Mouse (Mus musculus) MEL (cell line): Measurements from ENCODE around the gene Gm21973. TPM values are rescaled to one million over a fixed set of nuclear protein-coding genes. Genes with fewer than 3 reads are reported as not detected.

ENCODE experiments used
- DNase-seq: peaks from one replicate; pipeline ENCODE4 v3.0.0; 2011; ENCODE audit warnings: low read depth, low spot score
- H3K27ac ChIP-seq: 2 replicates; pipeline ENCODE4 v1.5.1; 2012; ENCODE audit warnings: low read depth, mild to moderate bottlenecking, control low read depth, low read length, moderate library complexity; ENCODE audit not compliant: control insufficient read depth
- H3K27me3 ChIP-seq, 2 experiments: fragments of 150-350 bp in 1 of 2; sonication (generic) in 1 of 2; 2 replicates each; pipeline ENCODE4 v1.6.1; 2012; ENCODE audit warnings: low read length in 2 of 2, mild to moderate bottlenecking in 2 of 2, improper control_type of control experiment in 1 of 2, moderate library complexity in 1 of 2; ENCODE audit not compliant: insufficient read depth in 2 of 2, control insufficient read depth in 1 of 2
- H3K36me3 ChIP-seq, 2 experiments: 2 replicates each; pipeline ENCODE4 v1.6.1; 2012 to 2014; ENCODE audit warnings: low read length in 2 of 2, improper control_type of control experiment in 1 of 2, inconsistent platforms in 1 of 2, mild to moderate bottlenecking in 1 of 2; ENCODE audit not compliant: insufficient read depth in 2 of 2, control insufficient read depth in 1 of 2
- H3K4me1 ChIP-seq, 2 experiments: fragments of 150-350 bp in 1 of 2; sonication (generic) in 1 of 2; 2 replicates each; pipeline ENCODE4 v1.6.1; 2012; ENCODE audit warnings: low read length in 2 of 2, improper control_type of control experiment in 1 of 2, mild to moderate bottlenecking in 1 of 2; ENCODE audit not compliant: insufficient read depth in 2 of 2, control insufficient read depth in 1 of 2
- H3K4me3 ChIP-seq, 2 experiments: fragments of 150-350 bp in 1 of 2; sonication (generic) in 1 of 2; 2 replicates each; pipeline ENCODE4 v1.5.1; 2012; ENCODE audit warnings: low read depth in 2 of 2, low read length in 2 of 2, mild to moderate bottlenecking in 2 of 2, moderate library complexity in 2 of 2, control low read depth in 1 of 2, improper control_type of control experiment in 1 of 2; ENCODE audit not compliant: control insufficient read depth in 1 of 2, insufficient read depth in 1 of 2
- H3K79me2 ChIP-seq: 2 replicates; pipeline ENCODE4 v1.6.1; 2012; ENCODE audit warnings: mild to moderate bottlenecking, low read length, moderate library complexity; ENCODE audit not compliant: control insufficient read depth, poor library complexity, insufficient read depth
- H3K9ac ChIP-seq: 2 replicates; pipeline ENCODE4 v1.6.1; 2012; ENCODE audit warnings: low read depth, mild to moderate bottlenecking, control low read depth, low read length, moderate library complexity; ENCODE audit not compliant: control insufficient read depth, poor library complexity, severe bottlenecking
- H3K9me3 ChIP-seq: fragments of 150-350 bp; sonication (generic); replicated peaks from 2 replicates; pipeline ENCODE4 v1.6.1; 2012; ENCODE audit warnings: mild to moderate bottlenecking, low read length, improper control_type of control experiment, moderate library complexity; ENCODE audit not compliant: insufficient read depth
- ETS1 ChIP-seq: IDR thresholded peaks from 2 replicates; pipeline ENCODE4 v1.6.1; 2012; ENCODE audit warnings: low read depth, mild to moderate bottlenecking, inconsistent platforms, low read length, improper control_type of control experiment, moderate library complexity
- HCFC1 ChIP-seq: IDR thresholded peaks from 2 replicates; pipeline ENCODE4 v1.6.1; 2012; ENCODE audit warnings: low read depth, mild to moderate bottlenecking, inconsistent platforms, low read length, improper control_type of control experiment, moderate library complexity
- MAFK ChIP-seq: IDR thresholded peaks from 2 replicates; pipeline ENCODE4 v1.6.1; 2011; ENCODE audit warnings: low read depth, mild to moderate bottlenecking, low read length, improper control_type of control experiment, borderline replicate concordance
- MAZ ChIP-seq: IDR thresholded peaks from 2 replicates; pipeline ENCODE4 v1.6.1; 2012; ENCODE audit warnings: low read depth, mild to moderate bottlenecking, inconsistent platforms, low read length, improper control_type of control experiment
- MEF2A ChIP-seq: IDR thresholded peaks from 2 replicates; pipeline ENCODE4 v1.6.1; 2014; ENCODE audit warnings: low read depth, mild to moderate bottlenecking, inconsistent platforms, low read length, improper control_type of control experiment; ENCODE audit not compliant: poor library complexity, insufficient replicate concordance, severe bottlenecking; ENCODE audit errors: extremely low read depth
- NELFE ChIP-seq: IDR thresholded peaks from 2 replicates; pipeline ENCODE4 v1.6.1; 2011; ENCODE audit warnings: low read depth, low read length, improper control_type of control experiment
- POLR2A ChIP-seq, 2 experiments: IDR thresholded peaks; 2 replicates each; pipeline ENCODE4 v1.6.1; 2011 to 2012; ENCODE audit warnings: low read length in 2 of 2, mild to moderate bottlenecking in 2 of 2, control low read depth in 1 of 2, improper control_type of control experiment in 1 of 2, low read depth in 1 of 2, moderate library complexity in 1 of 2; ENCODE audit not compliant: control insufficient read depth in 1 of 2, insufficient read depth in 1 of 2, poor library complexity in 1 of 2
- RCOR1 ChIP-seq: IDR thresholded peaks from 2 replicates; pipeline ENCODE4 v1.6.1; 2012; ENCODE audit warnings: low read depth, mild to moderate bottlenecking, inconsistent platforms, low read length, improper control_type of control experiment
- SIN3A ChIP-seq: IDR thresholded peaks from 2 replicates; pipeline ENCODE4 v1.6.1; 2012; ENCODE audit warnings: low read length, improper control_type of control experiment, inconsistent platforms
- SMC3 ChIP-seq: IDR thresholded peaks from 2 replicates; pipeline ENCODE4 v1.6.1; 2011; ENCODE audit warnings: low read depth, low read length, improper control_type of control experiment
- TAL1 ChIP-seq: IDR thresholded peaks from 2 replicates; pipeline ENCODE4 v1.6.1; 2012; ENCODE audit warnings: mild to moderate bottlenecking, inconsistent platforms, low read length, moderate library complexity, mixed read lengths
- TBP ChIP-seq: IDR thresholded peaks from 2 replicates; pipeline ENCODE4 v1.8.0; 2011; ENCODE audit warnings: low read depth, low read length, improper control_type of control experiment
- USF1 ChIP-seq: IDR thresholded peaks from 2 replicates; pipeline ENCODE4 v1.6.1; 2014; ENCODE audit warnings: low read depth, mild to moderate bottlenecking, inconsistent platforms, low read length, improper control_type of control experiment, moderate library complexity
- USF2 ChIP-seq, 2 experiments: IDR thresholded peaks; 2 replicates each; pipeline ENCODE4 v1.6.1; 2011 to 2012; ENCODE audit warnings: improper control_type of control experiment in 2 of 2, low read length in 2 of 2, borderline replicate concordance in 1 of 2, inconsistent platforms in 1 of 2, low read depth in 1 of 2, mild to moderate bottlenecking in 1 of 2; ENCODE audit not compliant: insufficient read depth in 1 of 2
- ZKSCAN1 ChIP-seq: IDR thresholded peaks from 2 replicates; pipeline ENCODE4 v1.6.1; 2012; ENCODE audit warnings: low read depth, mild to moderate bottlenecking, inconsistent platforms, low read length, improper control_type of control experiment, moderate library complexity
- polyA plus RNA-seq, 2 experiments: library from polyadenylated mRNA; stranded (reverse) in 1 of 2; unstranded in 1 of 2; fragments of >175 nt in 1 of 2; fragments of >200 nt in 1 of 2; gene quantifications; 2 replicates each; pipeline versions ENCODE4 v1.2.1 to v1.2.4; 2012; ENCODE audit warnings: low replicate concordance in 2 of 2, low read depth in 1 of 2; ENCODE audit not compliant: insufficient read length in 2 of 2, insufficient read depth in 1 of 2, missing spikeins in 1 of 2
- total RNA-seq: library from RNA; depleted of rRNA; stranded (reverse); fragments of 300-350 nt; gene quantifications from 2 replicates; pipeline ENCODE4 v1.2.3, GENCODE M21; 2012; rRNA removed

The Gm21973 gene
- total RNA-seq (not detected in 2 replicates), polyA plus RNA-seq (not detected)

DNA sequence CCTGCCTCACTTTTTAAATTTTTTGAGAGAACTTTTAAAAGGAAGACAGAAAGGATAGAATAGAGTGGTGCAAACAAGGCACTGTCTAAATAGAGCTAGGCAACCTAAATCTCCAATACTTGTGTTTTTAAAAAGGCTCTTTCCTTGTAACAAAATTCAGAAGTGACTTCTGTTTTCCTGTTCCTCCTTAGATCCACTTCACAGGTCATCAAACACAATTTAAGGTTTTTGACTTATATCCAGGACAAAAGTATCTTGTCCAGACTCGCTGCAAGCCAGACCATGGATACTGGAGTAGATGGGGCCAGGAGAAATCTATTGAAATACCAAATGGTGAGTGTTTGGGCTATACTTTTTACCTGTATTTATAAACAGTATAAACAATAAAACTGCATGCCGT lies at the start of gene Gm21973:
Gm21973 (plus strand) TSS at position 301 of the 400 bp plus-strand sequence.
- Histone ChIP-seq H3K4me3 (no peak within 1 kb of the TSS), H3K36me3 (no peaks in the 10 kb centered on the region), H3K4me1 (no peaks in the 10 kb centered on the region), H3K9me3 (no peaks in the 10 kb centered on the region), H3K27me3 (no peaks in the 10 kb centered on the region; a peak in 3 of 4 replicates), H3K79me2 (no peaks in the 10 kb centered on the region), H3K27ac (no peak within 1 kb of the TSS), H3K9ac (no peak within 1 kb of the TSS)
- TF ChIP-seq MAZ (no peak), MAFK (no peak), TAL1 (no peak), MEF2A (no peak), SIN3A (no peak)
- DNase-seq = no peak

DNA sequence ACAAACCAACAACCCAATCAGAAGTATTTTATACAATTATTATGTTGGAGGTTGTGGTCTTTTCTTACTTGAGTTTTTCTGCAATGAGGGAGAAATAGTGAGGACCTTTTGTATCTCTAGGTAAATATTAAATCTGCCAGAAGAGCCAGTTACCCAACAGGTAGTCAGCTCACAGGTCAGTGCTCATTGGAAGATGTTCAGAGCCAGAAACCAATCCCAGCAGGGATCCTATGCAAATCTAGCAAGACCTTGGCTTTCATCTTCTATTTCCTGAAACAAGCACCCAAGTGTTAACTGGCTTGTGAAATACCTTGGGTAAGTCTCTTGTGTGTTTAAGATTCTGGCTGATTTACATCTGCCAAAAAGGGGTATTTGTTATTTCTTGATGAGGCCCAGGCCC lies 48.8 kb upstream of the Gm21973 start:
- Histone ChIP-seq H3K9ac (no peak overlapping the region), H3K4me3 (no peak overlapping the region), H3K9me3 (no peaks in the 10 kb centered on the region; the same call in 1 of the 2 replicates), H3K27me3 (no peaks in the 10 kb centered on the region; a peak in 1 of 4 replicates), H3K4me1 (no peaks in the 10 kb centered on the region), H3K79me2 (no peaks in the 10 kb centered on the region), H3K27ac (no peak overlapping the region), H3K36me3 (no peaks in the 10 kb centered on the region)
- no peak for TF ChIP-seq MAZ
- TF ChIP-seq USF1 = no peak
- TF ChIP-seq HCFC1 = no peak
- TF ChIP-seq TBP = no peak
- no peak for TF ChIP-seq SMC3
- no peak for TF ChIP-seq NELFE
- no peak for TF ChIP-seq TAL1
- no peak for TF ChIP-seq POLR2A (IDR thresholded peaks at IDR 0.05; ENCODE audit: control insufficient read depth in 1 of 2, insufficient read depth in 1 of 2, low read depth in 1 of 2, low read length in 2 of 2, poor library complexity in 1 of 2)
- no peak for TF ChIP-seq USF2 (IDR thresholded peaks at IDR 0.05; ENCODE audit: borderline replicate concordance in 1 of 2, insufficient read depth in 1 of 2, low read depth in 1 of 2, low read length in 2 of 2)
- TF ChIP-seq RCOR1 = no peak
- no peak for TF ChIP-seq ETS1
- no peak for TF ChIP-seq ZKSCAN1
- no peak for TF ChIP-seq SIN3A
- no peak for DNase-seq
